Mouse (Mus musculus) frontal cortex, postnatal 36 days (tissue): ENCODE data around the gene Mon1b.

ENCODE experiments used
- DNase-seq, 2 experiments: peaks; one replicate each; pipeline ENCODE4 v3.0.0; 2022; ENCODE audit warnings: low spot score in 2 of 2

Gene Mon1b

DNA sequence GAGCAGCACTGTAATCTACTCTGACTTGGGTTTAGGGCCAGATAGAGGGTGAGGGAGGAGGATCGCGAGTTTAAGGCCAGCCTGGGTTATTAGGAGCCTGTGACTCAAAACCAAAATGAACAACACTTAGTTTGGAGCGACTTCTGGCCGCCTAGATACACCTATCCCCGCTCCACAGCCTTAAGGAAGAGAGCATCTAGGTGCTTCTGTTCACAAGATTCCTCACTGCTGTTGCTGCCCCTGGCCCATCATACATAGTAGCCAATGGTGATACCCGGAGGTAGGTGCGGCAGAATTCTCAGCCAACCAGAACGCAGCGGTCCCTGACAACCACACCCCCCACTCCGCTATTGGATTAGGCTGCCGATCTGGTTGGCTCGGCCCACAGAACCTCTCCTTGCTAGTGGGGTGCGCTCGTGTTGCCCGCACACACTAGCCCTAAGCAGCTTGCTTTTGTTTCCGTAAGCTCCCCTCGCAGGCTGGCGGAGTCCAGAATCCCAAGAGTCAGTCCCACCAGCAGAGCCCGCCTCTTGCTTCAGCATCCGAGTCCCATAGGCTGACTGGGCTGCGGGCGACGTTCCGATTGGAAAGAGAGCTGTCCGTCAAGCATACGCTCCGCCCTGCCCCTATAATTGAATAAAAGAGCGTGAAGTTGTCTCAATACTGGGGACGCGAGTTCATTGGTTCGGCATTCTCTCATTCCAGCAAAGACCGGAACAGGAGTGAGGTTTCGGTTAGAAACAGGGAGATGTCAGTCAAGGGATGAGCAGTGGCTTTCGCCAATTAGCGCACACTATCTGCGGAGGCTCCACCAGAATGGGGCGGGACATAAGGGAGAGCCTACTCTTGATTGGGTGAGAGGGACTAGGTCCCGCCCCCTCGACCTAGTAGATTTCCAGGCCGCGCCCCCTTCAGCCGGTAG, at the start of gene Mon1b:
Mon1b (plus strand) TSS at position 918 of the 922 bp plus-strand sequence.
- peak; percentile 99 for DNase-seq

DNA sequence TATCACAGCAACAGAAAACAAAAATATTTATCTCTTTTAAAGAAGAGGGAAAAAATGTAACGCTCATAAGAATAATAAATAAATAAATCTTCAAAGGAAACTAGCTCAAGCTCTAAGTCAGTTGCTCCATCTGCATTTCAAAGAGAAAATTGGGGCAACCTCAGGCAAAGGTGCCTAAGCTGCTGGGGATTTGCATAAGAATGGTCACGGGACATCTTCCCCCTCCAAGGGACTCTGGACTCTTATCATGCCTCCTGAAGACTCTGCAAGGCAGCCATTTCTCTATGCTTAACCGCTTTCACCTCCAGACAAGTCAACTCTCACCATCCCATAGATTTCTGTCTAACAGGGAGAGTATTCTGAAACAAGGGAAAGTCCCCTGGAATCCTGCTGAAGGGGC, 37.0 kb upstream of the Mon1b start:
- no peak for DNase-seq

DNA sequence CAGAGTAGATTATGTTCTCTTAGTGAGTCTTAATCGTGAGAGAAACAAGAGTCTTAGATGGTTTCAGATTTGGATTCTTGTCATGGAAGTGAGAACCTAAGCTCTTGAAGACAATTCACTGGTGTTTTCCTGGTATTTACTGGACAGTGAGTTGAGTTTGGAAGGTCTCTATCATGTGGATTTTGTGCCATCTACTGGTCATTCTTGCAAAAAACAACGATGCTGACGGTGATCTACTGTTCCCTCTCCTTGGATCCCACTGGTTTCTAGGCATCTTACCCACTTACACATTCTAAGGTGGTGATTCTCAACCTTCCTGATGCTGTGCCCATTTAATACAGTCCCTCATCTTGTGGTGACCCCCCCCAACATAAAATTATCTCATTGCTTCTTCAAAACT, 2.8 kb upstream of the Mon1b start:
- peak in 1 of 2 experiments; percentile 75 for DNase-seq

DNA sequence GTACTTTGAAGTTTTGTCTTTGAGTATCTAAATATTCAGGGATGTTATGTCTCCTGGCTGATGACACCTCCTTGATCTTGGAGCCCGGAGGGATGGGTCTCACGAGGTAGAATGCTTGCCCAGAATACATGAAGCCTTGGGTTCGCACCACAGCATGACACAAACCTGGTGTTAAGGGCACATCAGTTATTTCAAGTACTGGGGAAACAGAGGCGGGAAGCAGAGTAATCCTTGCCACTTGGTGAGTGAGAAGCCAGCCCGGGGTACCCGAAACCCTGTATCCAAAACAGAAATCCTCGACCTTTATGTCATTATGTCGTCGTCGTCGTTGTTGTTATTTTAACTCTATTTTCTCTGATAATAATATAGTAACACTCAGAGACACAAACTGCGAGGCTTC, 1.2 kb upstream of the Mon1b start:
- DNase-seq: no peak

DNA sequence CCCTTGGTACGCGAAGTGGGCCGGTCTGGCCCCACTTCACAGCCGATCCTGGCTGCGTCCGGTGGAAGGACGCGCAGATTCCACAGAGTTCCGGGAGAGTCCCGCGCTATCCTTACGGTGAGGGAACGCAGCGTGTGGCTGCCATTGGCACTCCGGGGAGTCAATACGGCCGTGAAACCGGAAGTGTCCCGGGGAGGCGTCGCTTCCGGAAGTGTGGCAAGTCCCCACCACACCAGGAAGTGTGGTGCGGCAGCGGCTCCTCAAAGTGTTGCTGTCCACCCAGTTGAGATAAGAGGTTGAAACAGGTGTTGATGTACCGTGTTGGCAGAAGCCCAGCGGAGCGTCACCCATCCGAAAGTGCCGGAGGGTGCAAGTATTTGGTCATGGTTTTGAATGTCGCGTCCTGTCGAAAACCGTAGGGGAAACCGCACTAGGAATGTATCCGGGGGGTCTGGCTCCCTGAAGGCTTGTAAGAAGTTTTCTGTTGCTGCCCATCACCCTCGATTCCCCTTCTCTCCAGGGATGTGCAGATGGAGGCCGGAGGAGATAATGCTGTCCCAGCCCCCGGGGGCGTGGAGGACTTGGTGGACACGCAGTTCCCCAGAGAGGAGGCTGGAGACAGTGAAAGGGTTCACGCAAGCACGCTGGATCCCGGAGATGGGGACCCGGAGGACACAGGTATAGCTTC, 349 bp downstream of the Mon1b start:
- DNase-seq: no peak

DNA sequence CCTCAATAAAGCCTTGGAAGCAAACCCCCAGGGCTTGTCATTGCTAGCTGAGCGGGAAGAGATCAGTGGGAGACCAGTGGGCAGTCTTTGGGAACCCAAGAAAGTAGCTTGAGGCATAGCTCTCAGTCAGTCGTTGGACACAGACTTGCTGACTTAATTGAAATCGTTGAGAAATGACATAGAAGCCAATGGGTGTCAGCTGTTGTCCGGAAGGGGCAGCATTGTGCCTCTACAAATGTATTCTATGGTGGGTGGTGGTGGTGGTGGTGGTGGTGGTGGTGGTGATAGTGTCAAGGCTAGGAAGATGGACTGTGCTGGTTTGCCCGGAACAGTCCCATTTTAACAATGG, 867 bp downstream of the Mon1b start:
- DNase-seq: no peak

DNA sequence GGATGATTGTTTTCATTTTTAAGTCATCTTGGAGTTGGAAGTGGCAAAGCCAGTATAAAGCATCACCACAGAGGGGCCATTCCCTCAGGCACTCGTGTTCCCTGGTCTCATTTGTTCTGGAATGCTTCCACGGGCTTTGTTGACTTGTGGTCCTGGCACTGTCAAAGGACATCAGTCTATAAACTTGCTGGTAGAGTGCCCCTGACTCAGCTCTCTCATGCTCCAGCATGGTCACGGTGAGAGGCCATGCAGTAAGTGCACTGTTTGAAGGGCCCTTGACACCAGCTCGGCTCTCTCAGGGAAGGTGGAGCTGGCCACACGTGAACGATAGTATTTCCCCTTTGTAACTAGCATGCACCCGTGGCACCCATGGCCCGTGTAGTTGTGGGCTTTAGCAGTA, 5.0 kb downstream of the Mon1b start:
- no peak for DNase-seq

DNA sequence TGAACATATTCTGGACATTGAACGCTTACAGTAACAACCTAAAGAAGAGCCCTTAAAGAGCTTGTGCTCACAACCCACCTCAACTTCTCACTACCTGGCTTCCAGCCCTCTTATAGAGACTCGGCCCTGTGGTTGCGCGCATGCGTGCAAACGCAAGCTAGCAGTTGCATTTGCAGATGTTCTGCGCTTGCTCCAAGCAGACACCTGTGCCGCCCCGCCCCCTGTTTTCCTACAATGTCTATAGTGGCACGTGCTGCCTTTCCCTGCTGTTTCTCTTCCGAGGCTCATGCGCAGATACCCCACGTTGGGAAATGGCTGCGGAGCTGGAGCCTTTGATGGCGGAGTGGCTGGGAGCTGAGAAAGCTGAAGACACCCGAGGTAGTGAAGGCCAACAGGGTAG, 7.5 kb downstream of the Mon1b start, which contains the start of gene Syce1l:
Syce1l (plus strand) TSS at position 288 of the 400 bp plus-strand sequence.
- DNase-seq: no peak

DNA sequence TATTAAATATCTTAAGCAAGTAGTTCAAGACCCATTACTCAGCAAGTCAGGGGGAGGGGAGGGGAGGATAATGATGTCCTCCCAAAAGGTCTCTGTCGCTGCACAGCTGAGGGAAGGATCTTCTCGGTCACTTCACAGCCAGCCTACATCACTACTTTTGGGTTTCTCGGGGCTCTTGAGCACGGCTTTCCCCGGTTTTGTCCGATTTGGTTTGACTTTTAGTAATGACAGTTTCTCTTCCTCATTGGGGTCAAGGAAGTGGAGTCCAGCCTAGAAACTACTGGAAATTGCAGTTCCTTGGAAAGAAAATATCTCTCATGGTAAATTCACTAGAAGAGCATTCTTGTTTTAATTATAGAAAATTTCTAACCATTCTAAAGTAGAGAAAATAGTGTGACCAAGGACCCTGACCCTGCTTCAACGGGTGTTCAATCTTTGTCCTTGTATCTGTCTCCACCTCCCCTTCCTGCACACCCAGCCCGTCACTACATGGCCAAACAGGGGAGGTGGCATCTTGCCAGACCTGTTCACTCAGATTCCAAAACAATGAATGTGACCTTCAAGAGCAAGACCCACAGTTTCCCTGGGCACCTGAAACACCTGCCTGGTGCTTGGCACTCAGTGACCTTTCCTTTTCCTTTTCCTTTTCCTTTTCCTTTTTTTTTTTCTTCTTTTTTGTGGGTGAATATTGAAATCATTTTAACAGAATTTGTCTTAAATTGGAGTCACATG, 8.3 kb downstream of the Mon1b start:
- no peak for DNase-seq

DNA sequence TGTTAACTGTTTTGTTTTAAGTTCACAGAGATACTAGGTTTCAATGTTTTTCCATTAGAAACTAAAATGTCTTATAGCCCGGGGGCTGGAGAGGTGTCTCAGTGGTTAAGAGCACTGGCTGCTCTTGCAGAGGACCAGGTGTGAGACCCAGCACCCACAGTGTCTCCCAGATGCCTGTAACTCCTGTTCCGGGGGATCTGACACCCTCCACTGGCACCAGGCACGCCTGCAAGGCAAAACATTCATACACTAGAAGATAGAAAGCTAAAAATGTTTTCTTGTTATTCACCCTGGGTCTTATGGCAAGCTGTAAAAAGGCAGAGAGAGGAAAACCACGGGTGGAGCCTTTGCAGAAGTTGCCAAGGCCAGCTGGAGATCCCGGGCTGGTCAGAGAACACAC, 9.8 kb downstream of the Mon1b start:
- no peak for DNase-seq

DNA sequence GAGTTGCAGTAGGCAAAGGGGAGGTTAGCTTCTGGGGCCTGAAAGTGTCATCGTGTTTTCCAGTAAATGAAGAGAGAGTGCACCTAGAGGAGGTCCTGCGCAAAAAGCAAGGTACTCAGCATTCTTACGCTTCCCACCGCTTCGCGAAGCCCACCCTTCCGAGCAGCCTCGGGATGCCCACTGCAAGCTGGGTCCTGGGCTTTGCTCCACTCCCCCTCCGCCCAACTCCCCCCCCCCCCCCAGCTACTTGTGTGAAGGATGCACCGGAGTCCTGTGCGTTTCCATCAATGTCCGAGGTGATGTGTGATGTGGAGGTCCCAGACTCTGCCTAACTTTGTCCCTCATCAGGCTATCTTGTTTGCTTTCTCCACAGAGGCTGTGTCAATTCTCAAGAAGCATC, 17.1 kb downstream of the Mon1b start:
- no peak for DNase-seq

DNA sequence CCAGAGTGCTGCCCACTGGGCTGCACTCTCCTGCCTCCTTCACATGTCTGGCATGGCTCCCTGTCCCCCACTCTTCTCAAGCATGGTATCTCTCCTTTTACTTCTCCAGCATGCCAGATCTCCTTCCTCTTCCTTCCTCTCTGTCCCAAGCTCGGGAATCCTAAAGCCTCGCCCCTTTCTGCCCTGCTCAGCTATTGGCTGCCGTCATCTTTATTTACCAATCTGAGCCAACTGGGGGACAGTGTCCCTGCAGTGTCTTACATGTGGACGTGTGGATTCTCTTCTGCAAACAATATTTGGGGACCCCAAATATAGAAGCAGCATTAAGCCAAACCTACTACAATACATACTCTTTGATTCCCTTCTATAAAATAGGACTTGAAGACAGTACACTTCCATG, 17.8 kb downstream of the Mon1b start:
- DNase-seq: no peak

DNA sequence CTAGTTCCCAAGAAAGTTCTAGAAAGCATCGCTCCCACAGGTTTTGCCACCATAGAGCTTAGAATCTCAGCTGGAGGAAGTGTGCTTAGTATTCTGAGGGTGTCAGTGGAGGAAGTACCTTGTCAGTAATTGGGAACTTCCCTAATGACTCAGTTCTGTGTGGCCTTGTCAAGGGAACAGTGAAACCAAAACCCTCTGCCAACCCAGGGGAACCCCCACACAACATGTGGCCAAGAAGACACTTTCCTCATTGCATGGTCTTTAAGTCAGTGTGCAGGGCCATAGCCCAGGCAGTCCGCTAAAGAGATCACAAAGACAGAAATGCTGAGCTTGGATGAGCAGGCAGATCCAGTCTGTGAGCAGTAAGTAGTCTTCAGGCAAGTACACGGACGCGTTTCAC, 20.8 kb downstream of the Mon1b start:
- no peak for DNase-seq

DNA sequence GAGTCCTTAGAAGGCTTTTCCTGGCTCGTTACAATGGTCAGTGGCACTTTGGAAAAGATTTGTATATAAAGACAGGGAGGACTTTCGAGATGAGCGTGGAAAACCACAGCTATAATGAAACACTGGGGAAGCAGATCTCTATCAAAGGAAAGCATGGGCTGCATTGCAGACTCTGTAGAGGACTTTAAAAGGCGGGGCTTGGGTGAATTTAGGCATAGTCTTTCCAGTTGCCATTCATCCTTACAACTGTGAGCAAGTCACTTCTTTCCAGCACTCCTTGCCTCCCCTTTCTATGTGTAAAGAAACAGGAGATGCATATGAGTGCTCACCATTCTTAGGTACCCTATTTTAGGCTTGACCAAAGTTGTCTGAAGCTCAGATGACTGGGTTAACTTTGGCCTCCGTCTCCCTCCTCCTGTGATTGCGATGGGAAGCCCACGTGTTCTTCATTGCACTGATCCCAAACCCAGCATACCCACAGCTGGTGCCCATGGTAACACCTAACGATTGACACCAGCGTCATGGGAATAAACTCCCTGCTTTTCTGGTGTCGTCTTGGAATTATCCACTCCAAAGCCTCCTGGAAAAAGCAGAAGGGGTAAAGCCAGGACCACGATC, 21.4 kb downstream of the Mon1b start:
- no peak for DNase-seq

DNA sequence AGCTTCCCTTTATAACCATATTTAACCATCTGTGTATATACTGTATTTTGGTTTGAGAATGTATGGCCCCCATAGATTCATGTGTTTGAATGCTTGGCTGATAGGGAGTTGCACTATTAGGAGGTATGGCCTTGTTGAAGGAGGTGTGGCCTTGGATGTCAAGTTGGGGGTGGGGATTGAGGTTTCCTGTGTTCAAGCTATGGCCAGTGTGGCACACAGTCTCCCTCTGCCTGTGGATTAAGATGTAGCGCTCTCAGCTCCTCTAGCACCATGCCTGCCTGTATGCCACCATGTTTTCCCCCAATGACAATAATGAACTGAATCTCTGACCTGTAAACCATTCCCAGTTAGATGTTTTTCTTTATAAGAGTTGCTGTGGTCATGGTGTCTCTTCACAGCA, 24.7 kb downstream of the Mon1b start:
- DNase-seq: no peak

DNA sequence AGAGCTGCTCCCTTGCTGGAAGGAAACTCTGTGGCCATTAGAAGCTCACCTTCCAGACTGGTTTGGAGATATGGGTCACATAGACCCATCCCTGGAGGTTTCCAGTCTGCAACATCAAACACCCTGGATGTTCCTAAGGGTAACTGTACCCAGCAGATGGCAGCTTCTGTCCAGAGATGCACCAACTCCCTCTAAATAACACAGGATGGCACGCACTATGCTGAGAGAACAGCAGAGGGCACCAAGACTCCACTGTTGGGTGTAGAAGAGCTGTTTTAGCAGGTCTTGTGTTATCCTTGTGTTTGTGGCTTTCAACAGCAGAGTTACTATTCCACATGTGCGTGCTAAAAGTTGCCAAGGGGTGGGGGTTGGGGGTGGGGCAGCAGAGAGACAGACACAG, 29.2 kb downstream of the Mon1b start:
- DNase-seq: peak; percentile 88 to 94

DNA sequence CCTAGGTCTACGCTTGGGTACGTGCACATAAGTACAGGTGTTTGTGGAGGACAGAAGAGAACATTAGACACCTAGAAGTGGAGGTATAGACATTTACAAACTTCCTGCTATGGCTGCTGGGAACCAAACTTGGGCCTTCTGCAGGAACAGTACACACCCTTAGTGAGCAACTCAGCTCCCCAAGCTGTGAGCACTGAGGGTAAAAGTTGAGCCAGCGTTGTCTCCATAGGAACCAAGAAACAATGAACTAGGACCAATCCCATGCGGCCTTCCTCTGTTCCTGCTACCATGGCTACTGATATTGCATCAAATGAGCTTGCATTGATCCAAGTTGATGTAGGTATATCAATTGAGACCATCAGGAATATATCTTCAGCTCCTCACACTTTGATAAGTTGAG, 29.6 kb downstream of the Mon1b start:
- DNase-seq: no peak

DNA sequence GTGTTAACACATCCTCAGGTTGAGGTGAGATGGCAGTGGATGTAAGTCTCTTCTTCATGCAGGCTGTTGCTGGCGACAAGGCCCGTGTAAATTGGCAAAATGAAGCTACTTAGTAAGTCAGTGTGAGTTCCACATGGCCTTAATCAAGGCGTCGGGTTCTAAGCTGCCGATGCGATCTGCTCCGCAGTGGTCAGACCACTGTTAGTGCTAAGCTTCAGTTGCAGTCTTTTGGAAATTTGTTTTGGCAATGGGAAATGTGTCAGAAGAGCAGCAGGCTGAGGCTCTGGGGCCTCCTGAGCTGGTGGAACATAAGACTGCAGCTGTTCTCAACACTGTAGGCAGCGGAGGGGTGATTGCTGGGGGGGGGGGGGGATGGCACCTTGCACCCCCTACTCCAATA, 30.6 kb downstream of the Mon1b start:
- no peak for DNase-seq

DNA sequence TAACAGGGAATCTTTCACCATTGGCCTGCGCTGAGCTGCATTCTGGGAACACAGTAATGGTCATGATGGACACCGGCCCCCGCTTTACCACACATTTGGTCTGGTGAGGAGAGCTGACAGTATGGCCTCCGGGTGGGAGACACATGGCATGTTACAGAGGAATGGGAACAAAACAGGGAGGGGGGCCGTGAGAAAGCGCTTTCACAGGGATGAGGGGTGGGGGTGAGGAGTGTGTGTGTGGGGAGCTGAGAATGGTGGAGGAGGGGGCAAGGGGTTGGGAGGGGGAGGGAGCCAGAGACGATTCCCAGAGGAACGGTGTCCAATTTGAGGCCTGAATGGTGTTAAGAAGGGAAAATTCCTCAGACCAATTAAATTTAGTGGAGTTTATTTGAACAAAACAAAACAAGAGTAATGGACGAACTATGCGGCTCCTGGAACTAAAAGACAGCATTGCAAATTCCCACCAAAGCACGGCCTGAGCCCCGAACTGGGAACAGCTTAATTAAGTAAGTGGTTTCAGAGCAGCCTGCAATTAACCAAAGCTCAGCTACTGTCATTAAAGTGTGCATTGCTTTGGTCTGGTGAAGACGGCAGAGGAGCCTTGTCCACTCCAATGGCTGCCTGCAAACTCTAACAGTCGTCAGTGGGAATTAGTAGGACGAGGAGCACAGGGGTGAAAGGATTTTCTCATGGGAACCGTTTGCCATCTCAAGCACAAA, 31.5 kb downstream of the Mon1b start:
- DNase-seq: no peak

DNA sequence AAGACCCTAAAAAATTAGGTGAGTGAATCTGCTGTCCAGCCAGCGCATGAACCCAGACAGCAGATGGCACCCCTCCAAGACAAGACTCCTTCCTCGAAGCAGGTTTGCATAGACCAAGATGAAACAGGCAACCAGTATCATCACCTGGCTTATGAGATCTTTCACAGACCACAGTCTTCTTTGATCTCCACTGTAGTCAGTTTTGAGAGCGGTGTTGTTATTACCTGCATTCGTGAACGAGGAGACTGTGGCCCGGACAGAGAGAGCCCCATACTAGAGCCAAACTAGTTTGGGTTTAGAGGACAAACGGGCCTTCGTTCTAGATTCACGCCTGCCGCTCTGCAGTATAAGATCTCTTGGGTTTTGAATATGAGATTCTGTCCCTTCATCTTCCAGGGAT, 34.5 kb downstream of the Mon1b start:
- DNase-seq: no peak

DNA sequence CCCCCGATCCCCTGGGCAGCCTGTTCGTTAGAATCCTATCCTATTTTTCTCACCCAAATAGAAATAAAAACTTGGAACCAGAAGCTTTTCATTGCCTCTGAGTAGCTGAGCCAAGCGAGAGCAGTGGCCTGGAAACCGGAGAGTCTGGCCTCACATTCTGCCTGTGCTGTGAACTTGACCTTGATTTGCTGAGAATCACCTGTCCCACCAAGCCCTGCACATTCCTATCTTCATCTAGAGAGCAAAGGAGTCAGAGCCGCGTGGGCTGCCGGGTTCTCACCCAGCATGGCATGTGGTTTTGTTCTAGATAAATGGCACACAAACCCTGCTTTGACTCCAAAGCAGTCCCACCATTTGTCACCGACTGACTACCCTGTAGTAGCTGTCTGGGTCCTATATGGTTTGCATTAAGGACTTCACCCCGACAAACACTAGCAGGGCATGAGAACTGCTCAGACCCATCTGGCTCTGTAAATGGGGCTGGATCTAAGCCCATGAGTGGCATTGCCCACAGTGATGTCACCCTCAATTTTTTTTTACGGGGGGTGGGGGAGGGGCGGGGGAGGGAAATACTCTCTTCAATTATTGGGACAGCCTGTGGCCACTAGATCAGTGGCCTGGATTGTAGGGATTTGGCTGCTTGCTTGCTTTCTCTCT, 37.3 kb downstream of the Mon1b start:
- no peak for DNase-seq
